Mouse (Mus musculus): ENCODE measurements at regions not wholly inside any gene's neighbourhood (a gene's known extent, or its start where the extent isn't known, plus 50 kb on each side); places are given as distances from the start of the nearest gene placed in this dataset.

- H3ac ChIP-seq (ENCODE audit: control insufficient read depth, insufficient read length, low read depth) = no peak overlapping the region
- H3K4me3 ChIP-seq (ENCODE audit: insufficient read depth, poor library complexity, severe bottlenecking) = no peak overlapping the region
- H3K79me2 ChIP-seq (ENCODE audit: control insufficient read depth, insufficient read depth) = no peaks in the 10 kb centered on the region
- no peak for TF ChIP-seq FOSL1 (IDR thresholded peaks at IDR 0.05; ENCODE audit: insufficient read depth, low read length, poor library complexity, severe bottlenecking)
- no peak for TF ChIP-seq MYOG (IDR thresholded peaks at IDR 0.05; ENCODE audit: control insufficient read depth, extremely low read depth, insufficient read length)
- H3K27me3 ChIP-seq (ENCODE audit: control insufficient read depth, insufficient read depth, insufficient read length) = no peaks in the 10 kb centered on the region
- no peaks in the 10 kb centered on the region for H3K36me3 ChIP-seq (ENCODE audit: control insufficient read depth, insufficient read depth)
- H3K79me3 ChIP-seq (ENCODE audit: low read depth) = no peaks in the 10 kb centered on the region
Observed at GRCm38 (mm10) chr1:76873207-76873606, 641.7 kb downstream of the Epha4 start.

GRCm38 (mm10) chr1:76880111-76880782, 634.6 kb downstream of the Epha4 start:
- Histone ChIP-seq H3K27me3 (ENCODE audit: control insufficient read depth, insufficient read depth, insufficient read length) (no peaks in the 10 kb centered on the region), H3K79me2 (ENCODE audit: control insufficient read depth, insufficient read depth) (no peaks in the 10 kb centered on the region), H3K79me3 (ENCODE audit: low read depth) (no peaks in the 10 kb centered on the region), H3K36me3 (ENCODE audit: control insufficient read depth, insufficient read depth) (no peaks in the 10 kb centered on the region), H3ac (ENCODE audit: control insufficient read depth, insufficient read length, low read depth) (no peak overlapping the region), H3K4me3 (ENCODE audit: insufficient read depth, poor library complexity, severe bottlenecking) (no peak overlapping the region)
- TF ChIP-seq MAX (IDR thresholded peaks at IDR 0.05) = no peak
- TF ChIP-seq CTCF (IDR thresholded peaks at IDR 0.05; ENCODE audit: control insufficient read depth, insufficient read depth, insufficient read length) = no peak
- TF ChIP-seq MYOG (IDR thresholded peaks at IDR 0.05; ENCODE audit: control insufficient read depth, extremely low read depth, insufficient read length) = no peak
- no peak for TF ChIP-seq MYOD1 (IDR thresholded peaks at IDR 0.05; ENCODE audit: control insufficient read depth, insufficient read length, low read depth)
- no peak for TF ChIP-seq USF1 (IDR thresholded peaks at IDR 0.05; ENCODE audit: low read depth)
- TF ChIP-seq FOSL1 (IDR thresholded peaks at IDR 0.05; ENCODE audit: insufficient read depth, low read length, poor library complexity, severe bottlenecking) = no peak
- no peak for TF ChIP-seq CEBPB (IDR thresholded peaks at IDR 0.05; ENCODE audit: low read depth)

GRCm38 (mm10) chr1:76880783-76881145, 634.1 kb downstream of the Epha4 start:
- H3K27me3 ChIP-seq (ENCODE audit: control insufficient read depth, insufficient read depth, insufficient read length) = no peaks in the 10 kb centered on the region
- TF ChIP-seq MAX (IDR thresholded peaks at IDR 0.05) (no peak), FOSL1 (IDR thresholded peaks at IDR 0.05; ENCODE audit: insufficient read depth, low read length, poor library complexity, severe bottlenecking) (no peak)
- no peaks in the 10 kb centered on the region for H3K79me2 ChIP-seq (ENCODE audit: control insufficient read depth, insufficient read depth)
- H3ac ChIP-seq (ENCODE audit: control insufficient read depth, insufficient read length, low read depth) = no peak overlapping the region
- no peak overlapping the region for H3K4me3 ChIP-seq (ENCODE audit: insufficient read depth, poor library complexity, severe bottlenecking)
- H3K79me3 ChIP-seq (ENCODE audit: low read depth) = no peaks in the 10 kb centered on the region
- H3K36me3 ChIP-seq (ENCODE audit: control insufficient read depth, insufficient read depth) = no peaks in the 10 kb centered on the region

GRCm38 (mm10) chr1:76896152-76896864, 618.6 kb downstream of the Epha4 start:
- no peaks in the 10 kb centered on the region for H3K27me3 ChIP-seq (ENCODE audit: control insufficient read depth, insufficient read depth, insufficient read length)
- H3K4me3 ChIP-seq (ENCODE audit: insufficient read depth, poor library complexity, severe bottlenecking) = no peak overlapping the region
- TF ChIP-seq CEBPB (IDR thresholded peaks at IDR 0.05; ENCODE audit: low read depth) (no peak), MYOD1 (IDR thresholded peaks at IDR 0.05; ENCODE audit: control insufficient read depth, insufficient read length, low read depth) (no peak), MYOG (IDR thresholded peaks at IDR 0.05; ENCODE audit: control insufficient read depth, extremely low read depth, insufficient read length) (no peak), CTCF (IDR thresholded peaks at IDR 0.05; ENCODE audit: control insufficient read depth, insufficient read depth, insufficient read length) (no peak), USF1 (IDR thresholded peaks at IDR 0.05; ENCODE audit: low read depth) (no peak), FOSL1 (IDR thresholded peaks at IDR 0.05; ENCODE audit: insufficient read depth, low read length, poor library complexity, severe bottlenecking) (no peak), MAX (IDR thresholded peaks at IDR 0.05) (no peak)
- no peaks in the 10 kb centered on the region for H3K79me2 ChIP-seq (ENCODE audit: control insufficient read depth, insufficient read depth)
- H3K79me3 ChIP-seq (ENCODE audit: low read depth) = no peaks in the 10 kb centered on the region
- no peak overlapping the region for H3ac ChIP-seq (ENCODE audit: control insufficient read depth, insufficient read length, low read depth)
- no peaks in the 10 kb centered on the region for H3K36me3 ChIP-seq (ENCODE audit: control insufficient read depth, insufficient read depth)

GRCm38 (mm10) chr1:76897431-76897830, 617.5 kb downstream of the Epha4 start:
- Histone ChIP-seq H3K79me3 (ENCODE audit: low read depth) (no peaks in the 10 kb centered on the region), H3K27me3 (ENCODE audit: control insufficient read depth, insufficient read depth, insufficient read length) (no peaks in the 10 kb centered on the region), H3K79me2 (ENCODE audit: control insufficient read depth, insufficient read depth) (no peaks in the 10 kb centered on the region), H3K4me3 (ENCODE audit: insufficient read depth, poor library complexity, severe bottlenecking) (no peak overlapping the region), H3ac (ENCODE audit: control insufficient read depth, insufficient read length, low read depth) (no peak overlapping the region), H3K36me3 (ENCODE audit: control insufficient read depth, insufficient read depth) (no peaks in the 10 kb centered on the region)
- TF ChIP-seq FOSL1 (IDR thresholded peaks at IDR 0.05; ENCODE audit: insufficient read depth, low read length, poor library complexity, severe bottlenecking) (no peak), CEBPB (IDR thresholded peaks at IDR 0.05; ENCODE audit: low read depth) (no peak), MYOG (IDR thresholded peaks at IDR 0.05; ENCODE audit: control insufficient read depth, extremely low read depth, insufficient read length) (no peak)

GRCm38 (mm10) chr1:76911472-76911871, 603.4 kb downstream of the Epha4 start:
- no peak overlapping the region for H3ac ChIP-seq (ENCODE audit: control insufficient read depth, insufficient read length, low read depth)
- H3K4me3 ChIP-seq (ENCODE audit: insufficient read depth, poor library complexity, severe bottlenecking) = no peak overlapping the region
- TF ChIP-seq USF1 (IDR thresholded peaks at IDR 0.05; ENCODE audit: low read depth) = no peak
- TF ChIP-seq MYOD1 (IDR thresholded peaks at IDR 0.05; ENCODE audit: control insufficient read depth, insufficient read length, low read depth) = no peak
- TF ChIP-seq MAX (IDR thresholded peaks at IDR 0.05) = no peak
- TF ChIP-seq CEBPB (IDR thresholded peaks at IDR 0.05; ENCODE audit: low read depth) = no peak
- TF ChIP-seq CTCF (IDR thresholded peaks at IDR 0.05; ENCODE audit: control insufficient read depth, insufficient read depth, insufficient read length) = no peak
- TF ChIP-seq FOSL1 (IDR thresholded peaks at IDR 0.05; ENCODE audit: insufficient read depth, low read length, poor library complexity, severe bottlenecking) = no peak
- TF ChIP-seq MYOG (IDR thresholded peaks at IDR 0.05; ENCODE audit: control insufficient read depth, extremely low read depth, insufficient read length) = no peak
- no peaks in the 10 kb centered on the region for H3K27me3 ChIP-seq (ENCODE audit: control insufficient read depth, insufficient read depth, insufficient read length)
- H3K79me3 ChIP-seq (ENCODE audit: low read depth) = no peaks in the 10 kb centered on the region
- H3K79me2 ChIP-seq (ENCODE audit: control insufficient read depth, insufficient read depth) = no peaks in the 10 kb centered on the region
- H3K36me3 ChIP-seq (ENCODE audit: control insufficient read depth, insufficient read depth) = no peaks in the 10 kb centered on the region

All from C2C12 (cell line).